Mouse (Mus musculus): ENCODE measurements around the gene Asl. TPM values are rescaled to one million over a fixed set of nuclear protein-coding genes. Genes with fewer than 3 reads are reported as not detected.

The Asl gene
- polyA plus RNA-seq, 1 experiment from 2014 or later = 20.9 TPM

DNA sequence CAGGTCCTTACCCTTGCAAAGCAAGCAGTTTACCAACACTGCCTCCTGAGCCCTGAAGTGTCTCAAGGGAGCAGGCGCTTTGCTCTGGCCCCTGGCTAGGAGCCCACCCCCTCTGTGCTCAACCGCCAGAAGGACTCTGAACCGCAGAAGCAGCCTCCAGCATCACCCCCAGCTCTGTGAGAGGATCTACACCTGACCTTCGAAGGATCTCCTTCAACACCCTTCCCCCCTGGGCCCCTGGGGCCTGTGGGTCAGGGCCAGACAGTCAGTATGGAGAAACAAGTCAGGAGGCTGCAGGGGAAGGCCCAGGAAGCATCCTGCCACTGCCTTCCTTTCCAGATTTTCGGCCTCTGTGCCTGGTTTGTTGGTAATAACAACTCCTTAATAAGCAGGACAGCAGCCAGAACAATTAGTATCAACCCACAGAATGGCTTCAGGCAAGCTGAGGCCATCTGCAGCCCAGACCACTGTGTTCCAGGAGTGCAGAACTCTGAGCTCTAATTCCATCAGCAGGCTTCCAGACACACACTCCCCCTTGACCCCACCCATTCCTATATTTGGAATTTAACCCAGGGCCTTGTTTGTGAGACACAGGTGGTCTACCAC lies 7.6 kb downstream of the Asl start:
- no peak for ATAC-seq (ENCODE audit: low FRiP score)
- Histone ChIP-seq H3K9ac (no peak overlapping the region), H3K9me3 (no peaks in the 10 kb centered on the region), H3K27ac (no peak overlapping the region), H3K4me3 (replicated peaks) (no peak overlapping the region), H3K4me1 (peaks cover 8% of the 10 kb centered on the region; the same call in 1 of the 2 replicates), H3K36me3 (replicated peaks) (no peaks in the 10 kb centered on the region), H3K4me2 (no peak overlapping the region), H3K27me3 (no peaks in the 10 kb centered on the region)
- WGBS = 74% methylated on average over 5 of the region's 5 CpGs

DNA sequence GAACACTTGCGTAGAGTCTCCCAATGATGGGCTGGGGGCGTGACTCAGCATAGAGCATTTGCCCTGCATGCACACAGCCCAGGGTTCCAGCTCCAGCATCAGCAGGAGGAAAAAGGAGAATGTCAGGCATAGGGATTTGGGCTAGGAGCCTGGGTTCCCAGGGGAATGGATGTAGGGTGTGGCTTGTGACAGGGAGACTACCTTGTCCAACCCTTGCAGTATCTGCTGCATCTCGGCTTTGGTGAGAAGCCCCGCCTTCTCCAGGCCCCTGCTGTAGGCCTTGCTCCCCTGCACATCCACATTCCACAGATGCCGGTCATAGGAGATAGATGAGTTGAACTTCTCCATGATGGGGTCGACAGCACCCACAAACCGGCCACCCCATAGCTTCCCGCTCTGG lies 9.6 kb downstream of the Asl start:
- no peak overlapping the region for H3K4me2 ChIP-seq
- peaks cover 14% of the 10 kb centered on the region for H3K36me3 ChIP-seq (replicated peaks)
- H3K9ac ChIP-seq = no peak overlapping the region
- 76% methylated on average over 8 of the region's 8 CpGs for WGBS
- ATAC-seq (ENCODE audit: low FRiP score) = no peak
- H3K4me3 ChIP-seq (replicated peaks) = no peak overlapping the region
- H3K4me1 ChIP-seq = peaks cover 7% of the 10 kb centered on the region; the same call in 1 of the 2 replicates
- H3K27me3 ChIP-seq = no peaks in the 10 kb centered on the region
- H3K27ac ChIP-seq = no peak overlapping the region
- H3K9me3 ChIP-seq = no peaks in the 10 kb centered on the region

DNA sequence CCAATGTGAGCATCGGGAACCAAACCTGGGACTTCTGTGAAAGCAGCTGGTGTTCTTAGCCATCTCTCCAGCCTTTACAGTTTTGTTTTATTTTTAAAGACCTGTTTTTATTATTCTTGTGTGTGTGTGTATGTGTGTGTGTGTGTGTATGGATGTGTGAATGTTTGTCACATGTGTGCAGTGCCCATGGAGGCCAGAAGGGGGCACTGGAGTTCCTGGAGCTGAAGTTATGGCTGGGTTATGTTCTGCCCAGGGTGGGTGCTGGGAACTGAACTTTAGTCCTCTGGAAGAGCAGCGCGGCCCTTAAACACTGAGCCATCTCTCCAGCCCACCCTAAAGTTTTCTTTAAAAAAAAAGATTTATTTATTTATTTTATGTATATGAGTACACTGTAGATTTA lies 13.9 kb downstream of the Asl start:
- H3K27ac ChIP-seq = no peak overlapping the region
- H3K36me3 ChIP-seq (replicated peaks) = peaks cover 33% of the 10 kb centered on the region
- no peaks in the 10 kb centered on the region for H3K4me1 ChIP-seq
- H3K9ac ChIP-seq = no peak overlapping the region
- no peak for ATAC-seq (ENCODE audit: low FRiP score)
- H3K9me3 ChIP-seq = 0 out of 2 replicates have a peak, but pooled peaks cover 12% of the 10 kb centered on the region
- H3K4me2 ChIP-seq = no peak overlapping the region
- no peaks in the 10 kb centered on the region for H3K27me3 ChIP-seq
- no peak overlapping the region for H3K4me3 ChIP-seq (replicated peaks)
- WGBS = 98% methylated on average over 3 of the region's 3 CpGs

- Histone ChIP-seq H3K36me3 (replicated peaks) (peaks cover 33% of the 10 kb centered on the region), H3K27ac (no peak overlapping the region), H3K4me2 (no peak overlapping the region), H3K27me3 (no peaks in the 10 kb centered on the region), H3K9me3 (peaks cover 14% of the 10 kb centered on the region; the same call in 1 of the 2 replicates), H3K9ac (no peak overlapping the region), H3K4me1 (no peaks in the 10 kb centered on the region), H3K4me3 (replicated peaks) (no peak overlapping the region)
- WGBS = 94% methylated on average over 5 of the region's 5 CpGs
- ATAC-seq (ENCODE audit: low FRiP score) = no peak
Observed at GRCm38 (mm10) chr5:130010961-130011360, 18.1 kb downstream of the Asl start.

GRCm38 (mm10) chr5:130009784-130010183 lies 19.3 kb downstream of the Asl start:
- no peak overlapping the region for H3K4me3 ChIP-seq (replicated peaks)
- no peak for ATAC-seq (ENCODE audit: low FRiP score)
- peaks cover 22% of the 10 kb centered on the region for H3K36me3 ChIP-seq (replicated peaks)
- no peaks in the 10 kb centered on the region for H3K4me1 ChIP-seq
- H3K4me2 ChIP-seq = no peak overlapping the region
- peaks cover 24% of the 10 kb centered on the region; the same call in 1 of the 2 replicates for H3K9me3 ChIP-seq
- H3K9ac ChIP-seq = no peak overlapping the region
- 96% methylated on average over 4 of the region's 4 CpGs for WGBS
- H3K27ac ChIP-seq = no peak overlapping the region
- no peaks in the 10 kb centered on the region for H3K27me3 ChIP-seq

GRCm38 (mm10) chr5:130008034-130008590 lies 20.9 kb downstream of the Asl start:
- Histone ChIP-seq H3K36me3 (replicated peaks) (peaks cover 17% of the 10 kb centered on the region), H3K4me2 (no peak overlapping the region), H3K27ac (no peak overlapping the region), H3K27me3 (peaks cover 4% of the 10 kb centered on the region; the same call in 1 of the 2 replicates), H3K9ac (no peak overlapping the region), H3K4me3 (replicated peaks) (no peak overlapping the region), H3K4me1 (no peaks in the 10 kb centered on the region), H3K9me3 (peaks cover 25% of the 10 kb centered on the region; the same call in 1 of the 2 replicates)
- no peak for ATAC-seq (ENCODE audit: low FRiP score)
- 81% methylated on average over 6 of the region's 6 CpGs for WGBS

GRCm38 (mm10) chr5:130007344-130007743 lies 21.7 kb downstream of the Asl start:
- Histone ChIP-seq H3K36me3 (replicated peaks) (peaks cover 14% of the 10 kb centered on the region), H3K4me3 (replicated peaks) (no peak overlapping the region), H3K27me3 (peaks cover 4% of the 10 kb centered on the region; the same call in 1 of the 2 replicates), H3K4me2 (no peak overlapping the region), H3K27ac (no peak overlapping the region), H3K9ac (no peak overlapping the region), H3K4me1 (peaks cover 6% of the 10 kb centered on the region; the same call in 1 of the 2 replicates), H3K9me3 (peaks cover 25% of the 10 kb centered on the region; the same call in 1 of the 2 replicates)
- ATAC-seq (ENCODE audit: low FRiP score) = no peak
- 88% methylated on average over 1 of the region's 1 CpGs for WGBS

DNA sequence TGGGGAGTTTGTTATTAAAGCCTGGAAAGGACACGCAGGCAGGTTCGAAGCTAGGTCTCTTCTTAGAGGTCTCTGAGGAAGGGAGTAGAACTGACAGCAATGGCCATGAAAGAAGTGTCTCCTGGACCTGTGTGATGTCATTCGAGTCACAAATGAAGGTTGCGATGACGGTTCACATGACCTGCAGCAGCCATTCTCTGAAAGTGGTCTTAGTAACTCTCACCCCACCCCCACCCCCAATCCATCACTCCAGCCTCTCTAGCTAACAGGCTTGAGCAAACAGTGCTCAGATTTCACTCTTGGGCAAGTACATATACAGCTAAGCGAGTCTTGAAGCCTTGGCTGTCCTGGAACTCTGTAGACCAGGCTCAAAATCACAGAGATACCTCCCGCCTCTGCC lies 25.8 kb downstream of the Asl start:
- H3K9ac ChIP-seq = no peak overlapping the region
- H3K9me3 ChIP-seq = peaks cover 14% of the 10 kb centered on the region; the same call in 1 of the 2 replicates
- H3K27me3 ChIP-seq = peaks cover 4% of the 10 kb centered on the region; the same call in 1 of the 2 replicates
- ATAC-seq (ENCODE audit: low FRiP score) = no peak
- 73% methylated on average over 7 of the region's 7 CpGs for WGBS
- no peak overlapping the region for H3K4me3 ChIP-seq (replicated peaks)
- no peak overlapping the region for H3K27ac ChIP-seq
- H3K36me3 ChIP-seq (replicated peaks) = no peaks in the 10 kb centered on the region
- peak overlapping the region; percentile 71 for H3K4me2 ChIP-seq
- H3K4me1 ChIP-seq = peaks cover 14% of the 10 kb centered on the region

GRCm38 (mm10) chr5:130002301-130003146 lies 26.5 kb downstream of the Asl start, which contains the start of gene Gusb:
TSS of gene Gusb (minus strand) at chr5:130003049.
- H3K4me3 ChIP-seq (replicated peaks) = peak within 1 kb of the TSS; percentile 52
- H3K27me3 ChIP-seq = peaks cover 4% of the 10 kb centered on the region; the same call in 1 of the 2 replicates
- peaks cover 14% of the 10 kb centered on the region; the same call in 1 of the 2 replicates for H3K9me3 ChIP-seq
- peak within 1 kb of the TSS; percentile 71 for H3K4me2 ChIP-seq
- 1% methylated on average over 39 of the region's 39 CpGs for WGBS
- no peaks in the 10 kb centered on the region for H3K36me3 ChIP-seq (replicated peaks)
- peak within 1 kb of the TSS; percentile 60 for H3K9ac ChIP-seq
- peak; percentile 83 for ATAC-seq (ENCODE audit: low FRiP score)
- peak within 1 kb of the TSS; percentile 2; the same call in 1 of the 2 replicates for H3K27ac ChIP-seq
- H3K4me1 ChIP-seq = peaks cover 14% of the 10 kb centered on the region

DNA sequence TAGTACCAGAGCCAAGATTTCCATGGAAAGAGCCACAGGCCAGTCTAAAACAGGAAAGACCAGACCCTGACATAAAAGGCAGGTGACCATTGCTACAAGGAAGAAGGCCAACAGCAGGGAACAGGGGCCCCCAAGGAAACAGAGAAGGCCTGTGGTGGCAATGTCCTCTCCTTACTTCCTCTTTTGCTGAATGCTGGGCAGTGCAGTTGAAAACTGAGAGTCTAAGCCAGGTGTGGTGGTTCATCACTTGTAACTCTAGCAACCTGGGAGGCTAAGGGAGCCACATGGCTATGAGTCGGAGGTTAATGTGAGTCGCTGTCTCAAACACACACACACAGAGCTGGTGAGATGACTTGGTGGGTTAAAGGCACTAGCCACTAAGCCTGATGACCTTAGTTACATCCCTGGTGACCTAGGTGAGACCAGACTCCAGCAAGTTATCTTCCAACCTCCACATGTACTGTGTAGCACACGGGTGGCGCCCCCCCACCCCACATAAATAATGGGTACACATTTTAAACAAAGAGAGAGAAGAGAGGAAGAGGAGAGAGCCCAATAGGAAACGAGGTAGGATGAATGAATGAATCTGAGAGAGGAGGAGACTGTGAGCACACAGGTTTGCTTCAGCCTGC lies 27.6 kb downstream of the Asl start:
- peaks cover 14% of the 10 kb centered on the region; the same call in 1 of the 2 replicates for H3K9me3 ChIP-seq
- peaks cover 4% of the 10 kb centered on the region; the same call in 1 of the 2 replicates for H3K27me3 ChIP-seq
- H3K36me3 ChIP-seq (replicated peaks) = no peaks in the 10 kb centered on the region
- H3K4me3 ChIP-seq (replicated peaks) = peak overlapping the region; percentile 52
- no peak overlapping the region for H3K27ac ChIP-seq
- 74% methylated on average over 5 of the region's 5 CpGs for WGBS
- H3K4me1 ChIP-seq = peaks cover 14% of the 10 kb centered on the region
- no peak overlapping the region for H3K9ac ChIP-seq
- H3K4me2 ChIP-seq = peak overlapping the region; percentile 71
- ATAC-seq (ENCODE audit: low FRiP score) = no peak

DNA sequence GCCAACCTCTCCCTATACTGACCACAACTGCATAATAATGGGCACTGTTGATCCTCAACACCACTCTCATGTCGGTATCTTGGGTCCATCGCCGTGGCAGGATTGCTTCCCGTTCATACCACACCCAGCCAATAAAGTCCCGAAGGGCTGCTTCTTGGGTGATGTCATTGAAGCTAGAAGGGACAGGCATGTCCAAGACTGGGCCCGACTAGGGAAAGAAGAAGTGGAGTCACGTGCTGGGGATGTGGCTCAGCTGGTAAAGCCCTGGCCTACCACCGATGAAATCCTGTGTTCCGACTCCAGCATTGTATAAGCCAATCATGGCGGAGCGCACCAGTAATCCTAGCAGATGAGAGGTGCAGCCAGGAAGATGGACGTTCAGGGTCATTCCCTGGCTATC lies 28.3 kb downstream of the Asl start:
- Histone ChIP-seq H3K27ac (no peak overlapping the region), H3K9ac (no peak overlapping the region), H3K27me3 (peaks cover 4% of the 10 kb centered on the region; the same call in 1 of the 2 replicates), H3K4me3 (replicated peaks) (no peak overlapping the region), H3K36me3 (replicated peaks) (no peaks in the 10 kb centered on the region), H3K4me2 (no peak overlapping the region), H3K9me3 (0 out of 2 replicates have a peak, but pooled peaks cover 10% of the 10 kb centered on the region), H3K4me1 (peaks cover 14% of the 10 kb centered on the region)
- no peak for ATAC-seq (ENCODE audit: low FRiP score)
- WGBS = 94% methylated on average over 12 of the region's 12 CpGs

GRCm38 (mm10) chr5:129999097-129999496 lies 29.9 kb downstream of the Asl start:
- Histone ChIP-seq H3K9me3 (no peaks in the 10 kb centered on the region), H3K27me3 (peaks cover 4% of the 10 kb centered on the region; the same call in 1 of the 2 replicates), H3K4me3 (replicated peaks) (no peak overlapping the region), H3K9ac (no peak overlapping the region), H3K4me1 (peaks cover 14% of the 10 kb centered on the region), H3K4me2 (no peak overlapping the region), H3K27ac (no peak overlapping the region), H3K36me3 (replicated peaks) (no peaks in the 10 kb centered on the region)
- ATAC-seq (ENCODE audit: low FRiP score) = no peak
- WGBS = 35% methylated on average over 4 of the region's 4 CpGs
